Mouse (Mus musculus): ENCODE data around the gene Spint4. TPM values are rescaled to one million over a fixed set of nuclear protein-coding genes. Genes with fewer than 3 reads are reported as not detected.

The Spint4 gene
- polyA plus RNA-seq, 2 experiments, result 0.08 TPM; not detected in 1

GRCm38 (mm10) chr2:164670938-164671337 lies 27.4 kb upstream of the Spint4 start:
- 19% methylated on average over 1 of the region's 1 CpGs for WGBS (ENCODE audit: insufficient replicate concordance)

GRCm38 (mm10) chr2:164673987-164674386 lies 24.3 kb upstream of the Spint4 start, which contains the start of gene Wfdc11:
Gene Wfdc11 (minus strand): TSS chr2:164674087.
- no peak within 1 kb of the TSS for H3K9ac ChIP-seq (replicated peaks)
- H3K4me1 ChIP-seq (replicated peaks; ENCODE audit: control insufficient read depth in 2 of 2, insufficient read depth in 2 of 2, low read length in 1 of 2), result no peaks in the 10 kb centered on the region
- ATAC-seq (ENCODE audit: insufficient read depth) (no peak), DNase-seq (ENCODE audit: low read depth in 3 of 3, low spot score in 3 of 3) (no peak)
- H3K9me3 ChIP-seq (ENCODE audit: control insufficient read depth, low read length), result no peaks in the 10 kb centered on the region
- H3K27ac ChIP-seq, result no peak within 1 kb of the TSS
- H3K27me3 ChIP-seq (ENCODE audit: control insufficient read depth, insufficient read depth, low read length), result no peaks in the 10 kb centered on the region
- 46% methylated on average over 7 of the region's 7 CpGs for WGBS (ENCODE audit: insufficient replicate concordance)
- no peak for TF ChIP-seq EP300 (IDR thresholded peaks at IDR 0.05; ENCODE audit: low read depth)
- TF ChIP-seq CTCF (IDR thresholded peaks at IDR 0.05; ENCODE audit: low read depth), result no peak
- H3K4me2 ChIP-seq (ENCODE audit: low read depth), result no peak within 1 kb of the TSS
- no peak within 1 kb of the TSS for H3K4me3 ChIP-seq (ENCODE audit: insufficient read depth in 1 of 2, low read depth in 2 of 2, low read length in 2 of 2)
- no peaks in the 10 kb centered on the region for H3K36me3 ChIP-seq (replicated peaks; ENCODE audit: control insufficient read depth, insufficient read depth, low read depth)

More at GRCm38 (mm10) chr2:164670938-164671337, 27.4 kb upstream of the Spint4 start:
- Histone ChIP-seq H3K9ac (replicated peaks) (no peak overlapping the region), H3K27me3 (ENCODE audit: control insufficient read depth, insufficient read depth, low read length) (no peaks in the 10 kb centered on the region), H3K4me2 (ENCODE audit: low read depth) (no peak overlapping the region), H3K4me3 (ENCODE audit: insufficient read depth in 1 of 2, low read depth in 2 of 2, low read length in 2 of 2) (no peak overlapping the region), H3K36me3 (replicated peaks; ENCODE audit: control insufficient read depth, insufficient read depth, low read depth) (no peaks in the 10 kb centered on the region), H3K9me3 (ENCODE audit: control insufficient read depth, low read length) (no peaks in the 10 kb centered on the region), H3K27ac (no peak overlapping the region), H3K4me1 (replicated peaks; ENCODE audit: control insufficient read depth in 2 of 2, insufficient read depth in 2 of 2, low read length in 1 of 2) (no peaks in the 10 kb centered on the region)
- DNase-seq (ENCODE audit: low read depth in 3 of 3, low spot score in 3 of 3) (no peak), ATAC-seq (ENCODE audit: insufficient read depth) (no peak)
- TF ChIP-seq EP300 (IDR thresholded peaks at IDR 0.05; ENCODE audit: low read depth) (no peak), CTCF (IDR thresholded peaks at IDR 0.05; ENCODE audit: low read depth) (no peak)

- Histone ChIP-seq H3K4me2 (ENCODE audit: low read depth) (no peak overlapping the region), H3K9ac (replicated peaks) (no peak overlapping the region), H3K27me3 (ENCODE audit: control insufficient read depth, insufficient read depth, low read length) (no peaks in the 10 kb centered on the region), H3K27ac (no peak overlapping the region), H3K4me1 (replicated peaks; ENCODE audit: control insufficient read depth in 2 of 2, insufficient read depth in 2 of 2, low read length in 1 of 2) (peaks cover 0 to 2% of the 10 kb centered on the region in 2 experiments; a peak in 2 of 4 replicates), H3K4me3 (ENCODE audit: insufficient read depth in 1 of 2, low read depth in 2 of 2, low read length in 2 of 2) (no peak overlapping the region), H3K9me3 (ENCODE audit: control insufficient read depth, low read length) (no peaks in the 10 kb centered on the region), H3K36me3 (replicated peaks; ENCODE audit: control insufficient read depth, insufficient read depth, low read depth) (no peaks in the 10 kb centered on the region)
- no peak for ATAC-seq (ENCODE audit: insufficient read depth)
- 66% methylated on average over 7 of the region's 7 CpGs for WGBS (ENCODE audit: insufficient replicate concordance)
- TF ChIP-seq EP300 (IDR thresholded peaks at IDR 0.05; ENCODE audit: low read depth), result no peak
- peak; percentile 70 for TF ChIP-seq CTCF (IDR thresholded peaks at IDR 0.05; ENCODE audit: low read depth)
- DNase-seq (ENCODE audit: low read depth in 3 of 3, low spot score in 3 of 3), result no peak
Observed at GRCm38 (mm10) chr2:164676103-164676502, 22.2 kb upstream of the Spint4 start.

- no peak overlapping the region for H3K4me3 ChIP-seq (ENCODE audit: insufficient read depth in 1 of 2, low read depth in 2 of 2, low read length in 2 of 2)
- H3K36me3 ChIP-seq (replicated peaks; ENCODE audit: control insufficient read depth, insufficient read depth, low read depth), result no peaks in the 10 kb centered on the region
- WGBS (ENCODE audit: insufficient replicate concordance), result 65% methylated on average over 16 of the region's 16 CpGs
- no peak overlapping the region for H3K27ac ChIP-seq
- H3K4me2 ChIP-seq (ENCODE audit: low read depth), result no peak overlapping the region
- H3K27me3 ChIP-seq (ENCODE audit: control insufficient read depth, insufficient read depth, low read length), result no peaks in the 10 kb centered on the region
- H3K9me3 ChIP-seq (ENCODE audit: control insufficient read depth, low read length), result no peaks in the 10 kb centered on the region
- TF ChIP-seq EP300 (IDR thresholded peaks at IDR 0.05; ENCODE audit: low read depth) (no peak), CTCF (IDR thresholded peaks at IDR 0.05; ENCODE audit: low read depth) (no peak)
- no peak for ATAC-seq (ENCODE audit: insufficient read depth)
- peaks cover 0 to 2% of the 10 kb centered on the region in 2 experiments; a peak in 2 of 4 replicates for H3K4me1 ChIP-seq (replicated peaks; ENCODE audit: control insufficient read depth in 2 of 2, insufficient read depth in 2 of 2, low read length in 1 of 2)
- DNase-seq (ENCODE audit: low read depth in 3 of 3, low spot score in 3 of 3), result no peak
- no peak overlapping the region for H3K9ac ChIP-seq (replicated peaks)
Observed at GRCm38 (mm10) chr2:164676916-164677685, 21.2 kb upstream of the Spint4 start.

GRCm38 (mm10) chr2:164678848-164679625 lies 19.3 kb upstream of the Spint4 start:
- Histone ChIP-seq H3K9me3 (ENCODE audit: control insufficient read depth, low read length) (no peaks in the 10 kb centered on the region), H3K36me3 (replicated peaks; ENCODE audit: control insufficient read depth, insufficient read depth, low read depth) (no peaks in the 10 kb centered on the region), H3K9ac (replicated peaks) (no peak overlapping the region; the same call in 1 of the 2 replicates), H3K4me2 (ENCODE audit: low read depth) (peak overlapping the region; percentile 51), H3K4me1 (replicated peaks; ENCODE audit: control insufficient read depth in 2 of 2, insufficient read depth in 2 of 2, low read length in 1 of 2) (peaks cover 0 to 2% of the 10 kb centered on the region in 2 experiments; a peak in 2 of 4 replicates), H3K4me3 (ENCODE audit: insufficient read depth in 1 of 2, low read depth in 2 of 2, low read length in 2 of 2) (peak overlapping the region in 1 of 2 experiments; percentile 34; a peak in 2 of 4 replicates), H3K27ac (no peak overlapping the region), H3K27me3 (ENCODE audit: control insufficient read depth, insufficient read depth, low read length) (no peaks in the 10 kb centered on the region)
- WGBS (ENCODE audit: insufficient replicate concordance), result 20% methylated on average over 19 of the region's 19 CpGs
- ATAC-seq (ENCODE audit: insufficient read depth) (peak; percentile 47; the same call in 1 of the 2 replicates), DNase-seq (ENCODE audit: low read depth in 3 of 3, low spot score in 3 of 3) (peak; percentile 19 to 41 (median 31))
- TF ChIP-seq EP300 (IDR thresholded peaks at IDR 0.05; ENCODE audit: low read depth) (no peak), CTCF (IDR thresholded peaks at IDR 0.05; ENCODE audit: low read depth) (peak; percentile 89)
